Mouse (Mus musculus) liver, postnatal 0 days (tissue): ENCODE results near the gene Stard13. TPM values are rescaled to one million over a fixed set of nuclear protein-coding genes. Genes with fewer than 3 reads are reported as not detected.

ENCODE experiments used
- ATAC-seq: fragments of 200-750 bp; cut with Nextera tagmentation; 2 replicates; pipeline ENCODE4 v1.8.0; 2017; ENCODE audit warnings: mild to moderate bottlenecking, moderate library complexity
- DNase-seq: peaks from one replicate; pipeline ENCODE4 v3.0.0-alpha.2; 2016
- H3K27ac ChIP-seq: fragments of 300-500 bp; sonication (generic); 2 replicates; pipeline ENCODE4 v1.5.1; 2014; ENCODE audit warnings: antibody characterized with exemption, moderate library complexity, mild to moderate bottlenecking, low read depth
- H3K27me3 ChIP-seq: fragments of 300-500 bp; sonication (generic); 2 replicates; pipeline ENCODE4 v1.6.1; 2014; ENCODE audit warnings: low read length, control low read depth, mixed read lengths; ENCODE audit not compliant: insufficient read depth
- H3K36me3 ChIP-seq: fragments of 300-500 bp; sonication (generic); replicated peaks from 2 replicates; pipeline ENCODE4 v1.6.1; 2014; ENCODE audit warnings: mild to moderate bottlenecking, control low read depth, low read length, moderate library complexity, mixed read lengths; ENCODE audit not compliant: insufficient read depth
- H3K4me1 ChIP-seq: fragments of 300-500 bp; sonication (generic); 2 replicates; pipeline ENCODE4 v1.6.1; 2014; ENCODE audit warnings: antibody characterized with exemption, mild to moderate bottlenecking, control low read depth; ENCODE audit not compliant: insufficient read depth
- H3K4me2 ChIP-seq: fragments of 300-500 bp; sonication (generic); 2 replicates; pipeline ENCODE4 v1.6.1; 2014; ENCODE audit warnings: low read depth, mild to moderate bottlenecking, low read length, moderate library complexity, mixed read lengths
- H3K4me3 ChIP-seq: fragments of 300-500 bp; sonication (generic); 2 replicates; pipeline ENCODE4 v1.5.1; 2014; ENCODE audit warnings: low read depth, low read length
- H3K9ac ChIP-seq: fragments of 300-500 bp; sonication (generic); replicated peaks from 2 replicates; pipeline ENCODE4 v1.6.1; 2014; ENCODE audit warnings: mild to moderate bottlenecking, moderate library complexity
- H3K9me3 ChIP-seq: fragments of 300-500 bp; sonication (generic); 2 replicates; pipeline ENCODE4 v1.6.1; 2016; ENCODE audit warnings: mild to moderate bottlenecking, control low read depth, low read length, mixed read lengths
- CTCF ChIP-seq: sonication (generic); IDR thresholded peaks from 2 replicates; pipeline ENCODE4 v1.5.1; 2016; ENCODE audit warnings: antibody characterized with exemption, low read depth
- EP300 ChIP-seq: IDR thresholded peaks from 2 replicates; pipeline ENCODE4 v1.6.1; 2016; ENCODE audit warnings: antibody characterized with exemption, low read depth, mild to moderate bottlenecking
- WGBS: fragments of 180-500 bp; shearing (Covaris S2); extraction: QIAGEN DNeasy Blood & Tissue Kit; methylation state at CpG from one replicate; pipeline ENCODE4 v1.1.7; 2014; ENCODE audit not compliant: insufficient replicate concordance; 5-methylcytosine and 5-hydroxymethylcytosine counted together
- polyA plus RNA-seq: library from polyadenylated mRNA; unstranded; fragments of >200 nt; fragmentation: Nextera tagmentation; extraction: Ambion mirVana; gene quantifications from 2 replicates; pipeline ENCODE4 v1.2.1, GENCODE M21; 2015

Gene Stard13
- polyA plus RNA-seq, 1 experiment from 2014 or later = 1.0 TPM

GRCm38 (mm10) chr5:151189321-151189720 is 44.3 kb downstream of the Stard13 start:
- H3K4me3 ChIP-seq = peak overlapping the region; percentile 58
- H3K9ac ChIP-seq = peak overlapping the region; percentile 69
- no peak for TF ChIP-seq CTCF
- no peak for TF ChIP-seq EP300
- H3K4me1 ChIP-seq = no peaks in the 10 kb centered on the region; the same call in 1 of the 2 replicates
- no peaks in the 10 kb centered on the region for H3K36me3 ChIP-seq
- peak overlapping the region; percentile 76 for H3K4me2 ChIP-seq
- 12% methylated on average over 3 of the region's 3 CpGs for WGBS
- H3K9me3 ChIP-seq = no peaks in the 10 kb centered on the region
- H3K27ac ChIP-seq = peak overlapping the region; percentile 78
- ATAC-seq (no peak), DNase-seq (no peak)
- H3K27me3 ChIP-seq = no peaks in the 10 kb centered on the region

GRCm38 (mm10) chr5:151188659-151189058 is 45.0 kb downstream of the Stard13 start:
- no peaks in the 10 kb centered on the region for H3K36me3 ChIP-seq
- H3K27me3 ChIP-seq = no peaks in the 10 kb centered on the region
- WGBS = 65% methylated on average over 6 of the region's 6 CpGs
- H3K9ac ChIP-seq = no peak overlapping the region
- H3K4me2 ChIP-seq = peak overlapping the region; percentile 76; the same call in 1 of the 2 replicates
- no peaks in the 10 kb centered on the region; the same call in 1 of the 2 replicates for H3K4me1 ChIP-seq
- H3K9me3 ChIP-seq = no peaks in the 10 kb centered on the region
- H3K4me3 ChIP-seq = no peak overlapping the region
- TF ChIP-seq EP300 (no peak), CTCF (no peak)
- DNase-seq (no peak), ATAC-seq (no peak)
- H3K27ac ChIP-seq = 0 out of 2 replicates have a peak overlapping the region, but pooled peaks have one; percentile 78

- WGBS = 73% methylated on average over 11 of the region's 11 CpGs
- Histone ChIP-seq H3K4me1 (no peaks in the 10 kb centered on the region; the same call in 1 of the 2 replicates), H3K9ac (no peak overlapping the region), H3K27ac (peak overlapping the region; percentile 55; the same call in 1 of the 2 replicates), H3K36me3 (no peaks in the 10 kb centered on the region), H3K4me2 (no peak overlapping the region), H3K27me3 (no peaks in the 10 kb centered on the region), H3K9me3 (no peaks in the 10 kb centered on the region), H3K4me3 (no peak overlapping the region)
- ATAC-seq (peak; percentile 40; the same call in 1 of the 2 replicates), DNase-seq (no peak)
- no peak for TF ChIP-seq CTCF
- no peak for TF ChIP-seq EP300
Observed at GRCm38 (mm10) chr5:151187336-151187735, 46.3 kb downstream of the Stard13 start.

DNA sequence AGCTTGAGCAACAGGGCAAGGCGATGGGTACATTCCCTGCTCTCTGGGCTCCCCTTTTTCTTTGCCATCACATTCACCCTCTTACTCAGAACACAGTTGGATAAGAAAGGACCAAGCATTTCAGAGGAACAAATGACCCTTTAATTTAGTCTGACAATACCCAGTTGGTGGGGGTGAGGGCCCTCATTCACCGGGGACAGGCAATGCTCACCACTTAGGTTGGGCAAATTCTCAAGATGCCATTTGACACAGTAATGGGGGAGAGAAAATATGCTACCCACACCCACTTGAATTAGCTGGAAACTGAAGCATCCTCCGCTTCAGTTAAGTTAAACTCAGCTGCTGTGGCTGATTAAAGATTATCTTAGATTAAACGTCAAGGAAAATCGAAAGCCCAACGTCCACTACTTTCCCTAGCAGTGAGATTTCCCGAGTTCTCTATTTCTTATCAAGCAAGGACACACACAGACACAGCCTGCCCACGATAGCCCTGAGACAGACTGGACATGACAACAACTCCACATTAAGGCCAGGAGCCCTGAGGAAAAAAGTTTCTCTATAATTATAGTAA is 48.3 kb downstream of the Stard13 start:
- H3K27me3 ChIP-seq = no peaks in the 10 kb centered on the region
- no peaks in the 10 kb centered on the region for H3K9me3 ChIP-seq
- H3K4me2 ChIP-seq = no peak overlapping the region
- H3K4me1 ChIP-seq = no peaks in the 10 kb centered on the region; the same call in 1 of the 2 replicates
- H3K36me3 ChIP-seq = no peaks in the 10 kb centered on the region
- H3K4me3 ChIP-seq = no peak overlapping the region
- no peak overlapping the region for H3K27ac ChIP-seq
- no peak for ATAC-seq
- DNase-seq = no peak
- 47% methylated on average over 8 of the region's 8 CpGs for WGBS
- TF ChIP-seq CTCF = no peak
- no peak for TF ChIP-seq EP300
- no peak overlapping the region for H3K9ac ChIP-seq

DNA sequence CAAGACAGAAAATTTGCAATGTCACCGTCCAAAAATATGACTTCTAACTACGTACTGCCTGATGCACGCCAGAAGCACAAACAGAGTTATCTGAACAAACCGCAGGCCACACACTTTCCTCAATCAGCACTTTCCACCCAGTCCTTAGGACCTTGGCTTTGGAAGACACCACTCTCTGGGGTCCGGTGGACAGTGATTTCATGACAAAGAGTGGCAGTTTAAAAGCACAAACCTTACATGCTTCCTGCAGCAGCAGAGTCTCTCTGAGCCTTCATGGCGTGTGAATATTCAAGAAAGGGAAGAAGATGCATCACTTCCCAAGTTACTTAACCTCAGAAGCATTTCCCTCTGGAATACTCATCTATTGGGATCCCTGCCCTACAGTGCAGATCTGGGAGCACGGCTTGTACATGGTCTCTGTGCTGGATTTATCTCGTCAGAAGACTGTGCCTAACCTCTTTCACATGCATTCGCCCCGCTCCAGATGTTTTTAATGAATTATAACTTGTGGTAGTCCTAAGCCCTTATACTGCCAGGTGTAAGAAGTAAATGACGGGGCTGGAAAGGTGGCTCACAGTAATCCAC is 49.9 kb downstream of the Stard13 start:
- Histone ChIP-seq H3K9ac (no peak overlapping the region), H3K9me3 (no peaks in the 10 kb centered on the region), H3K36me3 (no peaks in the 10 kb centered on the region), H3K4me3 (no peak overlapping the region), H3K4me2 (no peak overlapping the region), H3K27me3 (no peaks in the 10 kb centered on the region), H3K27ac (no peak overlapping the region), H3K4me1 (no peaks in the 10 kb centered on the region; the same call in 1 of the 2 replicates)
- ATAC-seq (no peak), DNase-seq (no peak)
- WGBS = 61% methylated on average over 11 of the region's 11 CpGs
- TF ChIP-seq CTCF = no peak
- TF ChIP-seq EP300 = no peak

DNA sequence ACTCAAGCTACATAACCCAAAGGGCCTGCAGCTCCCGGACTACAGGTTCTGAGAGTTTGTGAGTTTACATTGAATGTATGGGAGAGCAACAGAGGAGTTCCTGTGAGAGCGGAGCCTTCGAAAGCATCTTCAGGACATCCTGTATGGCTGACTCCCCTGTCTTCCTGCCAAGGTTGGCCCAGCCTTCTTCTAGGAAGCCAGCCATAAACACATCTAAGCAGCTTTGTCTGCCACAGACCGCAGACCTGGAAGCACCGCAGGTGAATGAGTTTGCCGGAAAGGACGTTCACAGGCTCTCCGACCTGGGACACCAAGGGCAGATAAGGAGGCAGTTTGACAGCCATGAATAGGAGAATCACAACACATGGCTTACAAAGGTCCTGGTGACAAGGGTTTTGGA is 52.3 kb downstream of the Stard13 start:
- no peak for DNase-seq
- Histone ChIP-seq H3K27ac (no peak overlapping the region), H3K4me3 (no peak overlapping the region), H3K9ac (no peak overlapping the region), H3K4me1 (no peaks in the 10 kb centered on the region), H3K4me2 (no peak overlapping the region), H3K36me3 (no peaks in the 10 kb centered on the region), H3K9me3 (no peaks in the 10 kb centered on the region), H3K27me3 (no peaks in the 10 kb centered on the region)
- no peak for ATAC-seq
- 87% methylated on average over 8 of the region's 8 CpGs for WGBS
- TF ChIP-seq EP300 = no peak
- no peak for TF ChIP-seq CTCF
